Mouse (Mus musculus) stomach, embryonic 14.5 days (tissue): ENCODE results near the gene Snx29. TPM values are rescaled to one million over a fixed set of nuclear protein-coding genes. Genes with fewer than 3 reads are reported as not detected.
A peak's percentile ranks its signal among the peaks of the same experiment; 100 is the strongest.
"Not testable (repeated sequence)": the region's sequence is repeated elsewhere in the genome, so short reads cannot be mapped to it uniquely, and the experiment has no call there.

Experiments used
- ATAC-seq: fragments of 200-750 bp; cut with Nextera tagmentation; 2 replicates; pipeline ENCODE4 v1.8.0; 2017; ENCODE audit warnings: low read depth, moderate TSS enrichment; ENCODE audit not compliant: insufficient number of reproducible peaks, insufficient read depth, low FRiP score
- H3K27ac ChIP-seq: fragments of 300-500 bp; sonication (generic); 2 replicates; pipeline ENCODE4 v1.5.1; 2014; ENCODE audit warnings: mild to moderate bottlenecking, low read length, moderate library complexity, mixed read lengths
- H3K27me3 ChIP-seq: fragments of 300-500 bp; sonication (generic); 2 replicates; pipeline ENCODE4 v1.6.1; 2014; ENCODE audit warnings: low read length, control low read depth, mixed read lengths; ENCODE audit not compliant: control insufficient read depth, insufficient read depth
- H3K36me3 ChIP-seq: fragments of 300-500 bp; sonication (generic); 2 replicates; pipeline ENCODE4 v1.6.1; 2014; ENCODE audit warnings: mild to moderate bottlenecking, control low read depth, low read length, moderate library complexity, mixed read lengths; ENCODE audit not compliant: control insufficient read depth, insufficient read depth
- H3K4me1 ChIP-seq: fragments of 300-500 bp; sonication (generic); 2 replicates; pipeline ENCODE4 v1.6.1; 2014; ENCODE audit warnings: low read length, control low read depth, mixed read lengths; ENCODE audit not compliant: control insufficient read depth, insufficient read depth
- H3K4me2 ChIP-seq: fragments of 300-500 bp; sonication (generic); replicated peaks from 2 replicates; pipeline ENCODE4 v1.6.1; 2014; ENCODE audit warnings: low read depth, low read length, control low read depth
- H3K4me3 ChIP-seq: fragments of 300-500 bp; sonication (generic); 2 replicates; pipeline ENCODE4 v1.5.1; 2014; ENCODE audit warnings: low read depth, low read length, control low read depth
- H3K9ac ChIP-seq: fragments of 300-500 bp; sonication (generic); replicated peaks from 2 replicates; pipeline ENCODE4 v1.6.1; 2014; ENCODE audit warnings: low read depth, mild to moderate bottlenecking, control low read depth, low read length, moderate library complexity, mixed read lengths
- H3K9me3 ChIP-seq: fragments of 300-500 bp; sonication (generic); 2 replicates; pipeline ENCODE4 v1.6.1; 2016; ENCODE audit warnings: low read depth, low read length, control low read depth; ENCODE audit not compliant: control insufficient read depth
- WGBS: fragments of 180-500 bp; shearing (Covaris S2); extraction: QIAGEN DNeasy Blood & Tissue Kit; methylation state at CpG from one replicate; pipeline ENCODE4 v1.1.7; 2014; 5-methylcytosine and 5-hydroxymethylcytosine counted together
- polyA plus RNA-seq: library from polyadenylated mRNA; unstranded; fragments of >200 nt; fragmentation: Nextera tagmentation; extraction: Ambion mirVana; gene quantifications from 2 replicates; pipeline ENCODE4 v1.2.1, GENCODE M21; 2014

Gene Snx29
- polyA plus RNA-seq, 1 experiment from 2014 or later, result 13.6 TPM

DNA sequence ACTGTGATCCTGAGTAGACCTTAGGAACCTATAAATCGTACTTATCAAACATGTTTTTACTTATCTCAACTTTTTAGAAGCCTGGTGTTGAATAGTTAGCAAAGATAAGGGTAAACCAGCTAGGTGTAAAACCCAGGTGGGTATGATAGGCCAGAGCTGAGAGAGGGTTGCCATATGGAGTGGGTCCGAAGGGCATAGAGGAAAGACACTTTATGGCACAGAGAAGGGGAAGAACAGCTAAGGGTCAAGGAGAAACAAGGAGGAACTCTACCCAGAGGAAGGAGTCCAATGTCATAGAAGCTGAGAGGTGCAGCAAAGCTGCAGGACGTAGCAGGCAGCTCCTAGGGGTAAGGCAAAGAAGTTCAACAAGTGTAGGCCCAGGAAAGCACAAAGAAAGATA lies 244.9 kb downstream of the Snx29 start:
- no peak overlapping the region for H3K27ac ChIP-seq
- H3K4me3 ChIP-seq, result no peak overlapping the region
- ATAC-seq, result peak; percentile 62
- no peak overlapping the region for H3K4me2 ChIP-seq
- H3K4me1 ChIP-seq, result no peaks in the 10 kb centered on the region
- no peaks in the 10 kb centered on the region for H3K27me3 ChIP-seq
- no peaks in the 10 kb centered on the region for H3K9me3 ChIP-seq
- H3K9ac ChIP-seq, result no peak overlapping the region
- H3K36me3 ChIP-seq, result no peaks in the 10 kb centered on the region
- 60% methylated on average over 3 of the region's 3 CpGs for WGBS

DNA sequence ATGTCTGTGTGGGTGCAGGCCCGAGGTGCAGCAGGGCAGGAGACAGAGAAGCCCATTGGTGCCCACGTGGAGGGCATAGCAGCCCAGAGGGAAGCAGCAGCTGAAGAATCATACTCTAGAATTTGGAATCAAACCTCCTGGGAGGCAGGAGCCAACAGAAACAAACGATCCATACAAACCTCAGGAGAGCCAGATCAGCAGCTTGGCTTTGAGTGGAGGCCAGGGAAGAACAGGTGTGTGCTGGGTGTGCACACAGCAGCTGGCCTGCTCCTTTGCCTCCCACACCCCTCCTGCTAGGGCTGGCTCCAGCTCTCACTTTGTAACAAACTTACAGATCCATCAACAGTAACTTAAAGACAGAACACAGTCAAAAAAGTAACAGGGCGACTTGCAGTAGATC lies 245.4 kb downstream of the Snx29 start:
- H3K4me1 ChIP-seq, result no peaks in the 10 kb centered on the region
- no peak overlapping the region for H3K27ac ChIP-seq
- no peaks in the 10 kb centered on the region for H3K9me3 ChIP-seq
- no peak overlapping the region for H3K4me2 ChIP-seq
- WGBS, result 63% methylated on average over 4 of the region's 4 CpGs
- ATAC-seq, result 0 out of 2 replicates have a peak, but pooled peaks have one; percentile 35
- no peak overlapping the region for H3K9ac ChIP-seq
- no peaks in the 10 kb centered on the region for H3K27me3 ChIP-seq
- H3K4me3 ChIP-seq, result no peak overlapping the region
- no peaks in the 10 kb centered on the region for H3K36me3 ChIP-seq

DNA sequence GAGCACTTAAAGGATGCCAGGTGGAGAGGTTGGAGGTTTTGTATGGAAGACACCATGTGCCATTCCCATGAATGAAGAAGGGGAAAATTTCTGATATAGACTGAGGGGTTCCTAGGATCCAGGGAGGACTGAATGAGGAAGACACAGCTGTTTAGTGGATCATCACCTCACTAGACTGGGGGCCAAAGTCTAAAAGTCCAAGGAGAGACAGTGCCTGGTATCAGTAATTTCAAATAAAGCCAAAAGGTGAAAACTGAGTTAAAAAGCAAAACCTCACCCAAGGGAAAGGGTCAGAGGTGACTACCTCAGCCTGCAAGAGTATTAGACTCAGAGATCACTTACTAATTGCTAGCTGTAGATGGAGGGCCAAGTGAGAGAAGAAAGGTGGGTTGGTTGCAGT lies 245.9 kb downstream of the Snx29 start:
- H3K4me1 ChIP-seq, result no peaks in the 10 kb centered on the region
- no peak overlapping the region for H3K9ac ChIP-seq
- H3K27me3 ChIP-seq, result no peaks in the 10 kb centered on the region
- H3K27ac ChIP-seq, result no peak overlapping the region
- no peaks in the 10 kb centered on the region for H3K9me3 ChIP-seq
- H3K4me2 ChIP-seq, result no peak overlapping the region
- no peaks in the 10 kb centered on the region for H3K36me3 ChIP-seq
- no peak overlapping the region for H3K4me3 ChIP-seq
- ATAC-seq, result no peak

DNA sequence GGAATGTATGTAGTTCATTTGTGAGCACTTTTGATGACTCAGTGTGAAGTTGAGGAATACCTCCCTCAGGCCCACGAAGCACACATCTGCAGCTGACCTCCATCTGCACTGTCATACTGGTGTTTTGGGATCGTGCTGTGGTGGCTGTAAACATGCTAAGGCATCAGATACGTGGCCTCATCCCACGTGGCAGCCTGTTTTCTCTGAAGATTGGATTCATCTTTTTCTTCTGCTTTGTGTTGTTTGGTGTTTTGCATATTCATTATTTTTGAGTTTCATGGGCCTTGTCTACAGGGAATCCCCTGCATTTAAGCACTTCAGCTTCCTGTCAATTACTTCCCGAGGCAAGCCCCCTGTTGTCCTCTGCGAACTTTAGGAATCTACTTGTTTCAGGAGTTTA lies 246.4 kb downstream of the Snx29 start:
- ATAC-seq, result no peak
- no peak overlapping the region for H3K4me2 ChIP-seq

GRCm38 (mm10) chr16:11570072-11570471 lies 247.4 kb downstream of the Snx29 start:
- no peaks in the 10 kb centered on the region for H3K4me1 ChIP-seq
- ATAC-seq, result no peak

More for the DNA sequence above, 246.4 kb downstream of the Snx29 start:
- no peak overlapping the region for H3K9ac ChIP-seq
- H3K4me3 ChIP-seq, result no peak overlapping the region
- H3K27ac ChIP-seq, result no peak overlapping the region
- no peaks in the 10 kb centered on the region for H3K9me3 ChIP-seq
- H3K4me1 ChIP-seq, result no peaks in the 10 kb centered on the region
- H3K36me3 ChIP-seq, result no peaks in the 10 kb centered on the region
- 84% methylated on average over 6 of the region's 6 CpGs for WGBS
- H3K27me3 ChIP-seq, result no peaks in the 10 kb centered on the region

DNA sequence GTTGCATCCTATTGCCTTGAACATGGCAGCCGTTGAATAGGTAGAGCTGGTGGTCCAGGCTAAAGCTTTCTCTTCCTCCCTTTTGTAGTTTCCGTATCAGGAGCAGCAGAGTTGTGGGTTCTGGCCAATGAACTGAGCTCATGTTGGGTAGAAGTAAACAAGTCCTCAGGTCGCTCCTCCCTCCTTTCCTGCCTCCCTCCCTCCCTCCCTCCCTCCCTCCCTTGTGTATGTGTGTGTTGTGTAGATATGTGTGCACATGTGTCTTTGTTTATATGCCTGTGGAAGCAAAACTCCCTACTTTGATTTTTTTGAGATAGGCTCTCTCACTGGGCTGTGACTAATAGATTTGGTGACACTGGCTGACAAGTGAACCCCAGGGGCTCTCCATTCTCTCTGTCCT lies 251.8 kb downstream of the Snx29 start:
- Histone ChIP-seq H3K36me3 (no peaks in the 10 kb centered on the region), H3K4me2 (no peak overlapping the region), H3K27ac (no peak overlapping the region), H3K9ac (no peak overlapping the region), H3K9me3 (no peaks in the 10 kb centered on the region), H3K4me3 (no peak overlapping the region), H3K27me3 (no peaks in the 10 kb centered on the region), H3K4me1 (no peaks in the 10 kb centered on the region)
- ATAC-seq, result no peak
- 70% methylated on average over 3 of the region's 3 CpGs for WGBS

More at GRCm38 (mm10) chr16:11570072-11570471, 247.4 kb downstream of the Snx29 start:
- H3K4me3 ChIP-seq, result no peak overlapping the region
- no peak overlapping the region for H3K4me2 ChIP-seq
- H3K27me3 ChIP-seq, result no peaks in the 10 kb centered on the region
- H3K9ac ChIP-seq, result no peak overlapping the region
- 86% methylated on average over 2 of the region's 2 CpGs for WGBS
- H3K36me3 ChIP-seq, result no peaks in the 10 kb centered on the region
- H3K27ac ChIP-seq, result no peak overlapping the region
- H3K9me3 ChIP-seq, result no peaks in the 10 kb centered on the region

DNA sequence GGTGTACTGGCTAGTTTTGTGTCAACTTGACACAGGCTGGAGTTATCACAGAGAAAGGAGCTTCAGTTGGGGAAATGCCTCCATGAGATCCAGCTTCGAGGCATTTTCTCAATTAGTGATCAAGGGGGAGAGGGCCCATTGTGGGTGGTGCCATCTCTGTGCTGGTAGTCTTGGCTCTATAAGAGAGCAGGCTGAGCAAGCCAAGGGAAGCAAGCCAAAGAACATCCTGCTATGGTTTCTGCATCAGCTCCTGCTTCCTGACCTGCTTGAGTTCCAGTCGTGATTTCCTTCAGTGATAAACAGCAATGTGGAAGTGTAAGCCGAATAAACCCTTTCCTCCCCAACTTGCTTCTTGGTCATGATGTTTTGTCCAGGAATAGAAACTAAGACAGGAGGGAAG lies 253.0 kb downstream of the Snx29 start:
- not testable (repeated sequence) for H3K9ac ChIP-seq, H3K27me3 ChIP-seq, H3K4me2 ChIP-seq, H3K27ac ChIP-seq, H3K4me3 ChIP-seq, ATAC-seq, H3K9me3 ChIP-seq, H3K4me1 ChIP-seq, H3K36me3 ChIP-seq
- 58% methylated on average over 3 of the region's 3 CpGs for WGBS

GRCm38 (mm10) chr16:11577541-11578255 lies 255.0 kb downstream of the Snx29 start:
- Histone ChIP-seq H3K4me3 (no peak overlapping the region), H3K9ac (no peak overlapping the region), H3K4me1 (no peaks in the 10 kb centered on the region), H3K27ac (no peak overlapping the region), H3K4me2 (no peak overlapping the region), H3K9me3 (no peaks in the 10 kb centered on the region), H3K36me3 (no peaks in the 10 kb centered on the region), H3K27me3 (no peaks in the 10 kb centered on the region)
- no peak for ATAC-seq
- 73% methylated on average over 3 of the region's 3 CpGs for WGBS

GRCm38 (mm10) chr16:11579676-11580098 lies 257.0 kb downstream of the Snx29 start:
- WGBS, result 43% methylated on average over 4 of the region's 4 CpGs
- Histone ChIP-seq H3K27me3 (no peaks in the 10 kb centered on the region), H3K36me3 (no peaks in the 10 kb centered on the region), H3K4me3 (no peak overlapping the region), H3K4me2 (no peak overlapping the region), H3K9ac (no peak overlapping the region), H3K4me1 (no peaks in the 10 kb centered on the region), H3K27ac (no peak overlapping the region), H3K9me3 (no peaks in the 10 kb centered on the region)
- no peak for ATAC-seq
